Mouse (Mus musculus) neural tube, embryonic 15.5 days (tissue): ENCODE measurements around the gene Reg3b. TPM values are rescaled to one million over a fixed set of nuclear protein-coding genes. Genes with fewer than 3 reads are reported as not detected.
"Not testable (repeated sequence)": the region's sequence is repeated elsewhere in the genome, so short reads cannot be mapped to it uniquely, and the experiment has no call there.

Experiments used
- ATAC-seq: fragments of 200-750 bp; cut with Nextera tagmentation; 2 replicates; pipeline ENCODE4 v1.8.0; 2017; ENCODE audit warnings: mild to moderate bottlenecking, moderate TSS enrichment, moderate library complexity; ENCODE audit not compliant: low FRiP score
- H3K27ac ChIP-seq: fragments of 300-500 bp; sonication (generic); replicated peaks from 2 replicates; pipeline ENCODE4 v1.5.1; 2015; ENCODE audit warnings: mild to moderate bottlenecking, inconsistent platforms
- H3K27me3 ChIP-seq: fragments of 300-500 bp; sonication (generic); replicated peaks from 2 replicates; pipeline ENCODE4 v1.6.1; 2015; ENCODE audit warnings: inconsistent platforms
- H3K36me3 ChIP-seq: fragments of 300-500 bp; sonication (generic); 2 replicates; pipeline ENCODE4 v1.6.1; 2015; ENCODE audit warnings: inconsistent platforms
- H3K4me1 ChIP-seq: fragments of 300-500 bp; sonication (generic); 2 replicates; pipeline ENCODE4 v1.6.1; 2015; ENCODE audit warnings: inconsistent platforms
- H3K4me2 ChIP-seq: fragments of 300-500 bp; sonication (generic); 2 replicates; pipeline ENCODE4 v1.6.1; 2015; ENCODE audit warnings: inconsistent platforms, mild to moderate bottlenecking, moderate library complexity
- H3K4me3 ChIP-seq: fragments of 300-500 bp; sonication (generic); replicated peaks from 2 replicates; pipeline ENCODE4 v1.5.1; 2015; ENCODE audit warnings: mild to moderate bottlenecking, inconsistent platforms
- H3K9ac ChIP-seq: fragments of 300-500 bp; sonication (generic); replicated peaks from 2 replicates; pipeline ENCODE4 v1.6.1; 2015; ENCODE audit warnings: mild to moderate bottlenecking, inconsistent platforms
- H3K9me3 ChIP-seq: fragments of 300-500 bp; sonication (generic); replicated peaks from 2 replicates; pipeline ENCODE4 v1.6.1; 2016; ENCODE audit warnings: inconsistent platforms
- WGBS: fragments of 180-500 bp; shearing (Covaris S2); methylation state at CpG from one replicate; pipeline ENCODE4 v1.1.7; 2015; ENCODE audit warnings: mixed read lengths; 5-methylcytosine and 5-hydroxymethylcytosine counted together
- polyA plus RNA-seq: library from polyadenylated mRNA; unstranded; fragments of >200 nt; fragmentation: Nextera tagmentation; extraction: Ambion mirVana; gene quantifications from 2 replicates; pipeline ENCODE4 v1.2.1, GENCODE M21; 2015

Reg3b gene
- 10.2 and 11.3 TPM in 2 replicates for polyA plus RNA-seq

DNA sequence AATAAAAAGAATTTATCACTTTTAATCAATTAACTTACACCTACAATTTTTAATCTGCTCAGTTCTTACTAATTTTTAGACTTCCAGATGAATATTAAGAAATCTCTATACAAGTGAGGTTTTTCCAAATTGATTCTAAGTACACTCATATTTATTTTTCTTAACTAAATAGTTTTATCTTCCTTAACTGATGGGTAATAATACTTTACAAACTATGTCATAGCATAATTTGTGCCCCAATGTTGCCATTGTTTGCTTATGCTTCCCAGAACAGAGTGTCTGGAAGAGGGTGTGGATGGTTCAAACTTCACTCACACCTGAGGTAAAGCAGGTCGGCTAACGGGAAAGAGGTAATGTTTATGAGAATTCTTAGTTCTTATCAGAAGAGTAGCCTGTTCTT, at the start of gene Reg3b:
Gene Reg3b (plus strand): TSS at position 301 of the 400 bp plus-strand sequence.
- H3K27ac ChIP-seq = no peak within 1 kb of the TSS
- no peaks in the 10 kb centered on the region for H3K27me3 ChIP-seq
- H3K4me2 ChIP-seq = no peak within 1 kb of the TSS
- 91% methylated on average over 2 of the region's 2 CpGs for WGBS
- ATAC-seq = no peak
- H3K36me3 ChIP-seq = no peaks in the 10 kb centered on the region
- no peak within 1 kb of the TSS for H3K4me3 ChIP-seq
- H3K4me1 ChIP-seq = no peaks in the 10 kb centered on the region
- no peak within 1 kb of the TSS for H3K9ac ChIP-seq
- H3K9me3 ChIP-seq = no peaks in the 10 kb centered on the region

DNA sequence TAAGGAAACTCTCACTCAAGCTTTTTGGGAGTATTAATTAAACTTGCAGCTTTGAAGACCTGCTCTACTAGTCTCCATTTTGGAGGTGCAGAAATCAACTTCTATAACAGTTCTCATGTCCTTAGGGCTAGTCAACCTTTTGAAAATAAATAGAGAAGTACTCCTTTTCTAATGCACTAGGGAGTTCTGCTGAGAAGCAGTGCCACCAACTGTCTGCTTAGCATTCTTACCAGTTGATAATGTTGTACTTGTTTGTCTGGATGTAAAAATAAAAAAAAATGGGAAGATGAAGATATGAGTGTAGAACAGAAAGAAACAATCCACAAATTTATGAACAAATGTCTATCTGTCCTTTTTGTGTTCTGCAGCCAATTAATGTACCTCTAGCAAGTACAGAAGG, 42.7 kb upstream of the Reg3b start:
- H3K27ac ChIP-seq = no peak overlapping the region
- no peak for ATAC-seq
- H3K4me1 ChIP-seq = no peaks in the 10 kb centered on the region
- no peak overlapping the region for H3K4me3 ChIP-seq
- no peaks in the 10 kb centered on the region for H3K9me3 ChIP-seq
- no peak overlapping the region for H3K4me2 ChIP-seq
- no peaks in the 10 kb centered on the region for H3K36me3 ChIP-seq
- H3K27me3 ChIP-seq = no peaks in the 10 kb centered on the region
- no peak overlapping the region for H3K9ac ChIP-seq

DNA sequence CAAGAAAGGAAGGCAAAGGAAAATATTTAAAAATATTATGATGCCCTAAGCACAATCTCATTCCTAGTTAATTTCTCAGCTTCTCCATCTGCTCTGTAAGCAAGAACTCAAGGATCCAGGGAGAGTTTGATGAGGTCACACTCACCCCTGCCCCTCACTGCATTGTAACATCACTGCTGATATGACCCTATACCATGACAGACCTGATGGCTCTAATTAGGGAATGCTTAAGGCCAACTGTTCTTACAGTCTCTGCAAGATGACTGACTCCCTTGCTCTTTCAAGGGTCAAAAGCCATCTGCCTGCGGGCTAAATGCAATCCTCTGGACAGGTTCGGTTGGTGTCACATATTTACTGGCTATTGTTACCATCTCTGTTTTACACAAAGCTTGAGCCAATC, 41.3 kb upstream of the Reg3b start:
- Histone ChIP-seq H3K9ac (no peak overlapping the region), H3K4me3 (no peak overlapping the region), H3K27ac (no peak overlapping the region), H3K4me2 (no peak overlapping the region), H3K9me3 (no peaks in the 10 kb centered on the region), H3K27me3 (no peaks in the 10 kb centered on the region), H3K36me3 (no peaks in the 10 kb centered on the region), H3K4me1 (no peaks in the 10 kb centered on the region)
- no peak for ATAC-seq
- WGBS = 63% methylated on average over 2 of the region's 2 CpGs

DNA sequence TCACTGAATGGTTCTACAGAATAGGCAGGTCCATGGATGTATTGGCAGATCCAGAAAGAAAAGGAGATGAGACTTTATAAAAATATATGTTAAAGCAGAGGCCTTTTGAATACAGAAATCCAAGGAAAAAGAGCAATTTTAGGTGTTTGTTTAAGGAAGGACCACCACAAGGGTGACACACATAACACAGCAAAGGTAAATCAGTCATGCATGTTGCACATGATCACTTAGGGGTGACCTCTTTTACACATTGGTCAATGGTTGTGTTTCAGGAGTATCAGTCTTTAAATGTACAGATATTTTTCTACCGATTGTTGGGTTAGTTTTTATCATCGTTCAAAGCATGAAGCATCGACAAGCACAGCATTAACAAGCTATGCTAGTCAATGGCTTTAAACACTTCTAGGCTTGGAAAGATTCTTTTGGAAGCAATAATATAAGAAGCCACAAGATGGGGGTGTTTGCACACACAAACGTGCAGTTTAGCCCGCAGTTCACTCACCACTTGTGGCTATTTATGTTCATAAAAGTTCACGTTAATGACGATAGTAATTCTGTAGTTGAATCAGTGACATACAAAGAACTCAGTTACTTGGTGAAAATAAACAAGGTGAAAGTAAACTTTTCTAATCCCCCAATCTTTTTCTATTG, 38.4 kb upstream of the Reg3b start:
- WGBS = 37% methylated on average over 7 of the region's 7 CpGs
- Histone ChIP-seq H3K4me3 (no peak overlapping the region), H3K9ac (no peak overlapping the region), H3K9me3 (no peaks in the 10 kb centered on the region), H3K4me2 (no peak overlapping the region), H3K27ac (no peak overlapping the region), H3K4me1 (no peaks in the 10 kb centered on the region), H3K27me3 (no peaks in the 10 kb centered on the region), H3K36me3 (no peaks in the 10 kb centered on the region)
- peak; percentile 75; the same call in 1 of the 2 replicates for ATAC-seq

DNA sequence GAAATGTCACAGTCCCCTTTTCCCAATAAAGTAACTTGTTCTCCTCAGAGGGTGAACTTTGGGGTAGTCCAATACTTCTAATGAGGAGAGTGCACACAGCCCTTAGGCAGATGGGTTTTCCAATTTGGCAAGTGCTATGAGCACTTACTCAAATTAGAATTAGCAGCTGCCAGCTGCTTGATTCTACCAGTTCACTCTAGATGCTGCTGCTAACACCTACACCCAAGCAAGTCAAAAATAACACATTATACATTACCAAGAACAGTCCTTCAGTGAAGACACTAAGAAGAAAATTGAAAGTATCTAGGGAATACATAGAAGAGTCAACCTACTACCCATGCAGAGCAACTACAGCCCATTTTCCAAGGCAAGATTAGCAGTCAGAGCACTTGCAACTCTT, 30.2 kb upstream of the Reg3b start:
- H3K4me2 ChIP-seq = no peak overlapping the region
- H3K4me1 ChIP-seq = no peaks in the 10 kb centered on the region
- no peak overlapping the region for H3K9ac ChIP-seq
- H3K27ac ChIP-seq = no peak overlapping the region
- H3K27me3 ChIP-seq = no peaks in the 10 kb centered on the region
- no peaks in the 10 kb centered on the region for H3K9me3 ChIP-seq
- no peak for ATAC-seq
- no peak overlapping the region for H3K4me3 ChIP-seq
- H3K36me3 ChIP-seq = no peaks in the 10 kb centered on the region

DNA sequence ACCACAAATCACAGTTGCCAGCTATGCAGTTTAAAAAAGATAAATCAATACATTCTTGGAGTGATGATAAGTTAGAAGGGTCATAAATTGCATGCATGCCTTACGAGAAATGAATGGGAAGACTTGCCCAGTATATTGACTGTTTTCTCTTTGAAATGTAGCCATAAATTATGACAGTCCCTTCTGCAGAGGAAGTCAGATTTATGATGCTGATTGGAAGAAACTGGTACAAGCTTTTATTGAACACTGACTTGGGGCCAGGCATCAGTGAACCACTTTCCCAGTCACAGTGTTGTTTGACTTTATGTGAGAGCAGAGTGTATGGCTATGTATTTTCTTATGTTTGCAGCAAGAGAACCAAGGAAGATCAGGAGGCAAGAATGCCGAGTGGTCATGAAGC, 28.8 kb upstream of the Reg3b start:
- no peak for ATAC-seq
- Histone ChIP-seq H3K4me2 (no peak overlapping the region), H3K36me3 (no peaks in the 10 kb centered on the region), H3K9ac (no peak overlapping the region), H3K9me3 (no peaks in the 10 kb centered on the region), H3K4me1 (no peaks in the 10 kb centered on the region), H3K4me3 (no peak overlapping the region), H3K27ac (no peak overlapping the region), H3K27me3 (no peaks in the 10 kb centered on the region)
- WGBS = 65% methylated on average over 2 of the region's 2 CpGs

DNA sequence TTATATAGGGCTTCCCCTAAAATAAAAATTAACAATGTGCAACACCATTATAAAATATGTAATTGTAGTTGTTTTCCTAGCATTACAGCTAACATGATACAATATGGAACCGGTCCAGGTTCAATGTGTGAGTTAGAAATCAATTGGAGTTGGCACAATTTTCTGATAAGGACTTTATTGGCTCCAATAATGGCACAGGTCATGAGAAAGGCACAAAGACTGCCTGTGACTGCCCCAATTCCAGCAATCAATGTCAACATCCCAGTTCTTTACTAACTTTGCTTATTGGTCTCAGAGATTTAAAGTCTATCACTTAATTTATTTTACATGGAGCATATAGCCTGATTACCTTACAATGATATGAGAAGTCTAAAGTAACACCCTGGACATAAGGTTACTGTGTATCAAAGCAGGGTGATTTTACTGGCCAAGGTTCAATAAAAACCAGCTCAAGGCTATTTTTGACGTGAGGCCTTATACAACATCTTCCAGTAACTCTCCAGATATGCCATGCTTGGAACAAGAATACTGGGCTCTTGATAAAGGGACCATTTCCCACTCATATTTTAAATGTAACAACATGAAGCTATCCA, 8.4 kb upstream of the Reg3b start:
- no peak overlapping the region for H3K27ac ChIP-seq
- no peak overlapping the region for H3K4me3 ChIP-seq
- no peaks in the 10 kb centered on the region for H3K9me3 ChIP-seq
- H3K36me3 ChIP-seq = no peaks in the 10 kb centered on the region
- H3K4me2 ChIP-seq = no peak overlapping the region
- 68% methylated on average over 2 of the region's 2 CpGs for WGBS
- ATAC-seq = no peak
- H3K27me3 ChIP-seq = no peaks in the 10 kb centered on the region
- no peaks in the 10 kb centered on the region for H3K4me1 ChIP-seq
- no peak overlapping the region for H3K9ac ChIP-seq

DNA sequence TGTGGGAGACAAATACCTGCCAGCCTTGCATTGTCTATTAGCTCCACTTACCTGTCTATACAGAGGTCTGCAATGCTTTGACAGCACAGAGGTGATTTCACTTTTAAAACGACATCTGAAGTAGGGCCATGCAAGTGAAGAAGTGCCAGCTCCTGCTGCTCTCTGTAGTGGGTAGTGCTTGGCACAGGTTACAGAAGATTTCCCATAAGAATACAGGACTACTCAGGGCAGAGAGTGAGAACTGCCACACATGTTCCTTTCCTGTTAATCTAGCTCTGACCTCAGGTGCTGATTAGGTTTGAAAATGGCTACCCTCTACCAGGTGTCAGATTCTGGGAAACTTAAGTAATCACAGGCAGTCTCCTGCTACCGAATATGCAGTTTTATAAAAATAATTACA, 8.3 kb downstream of the Reg3b start, which contains the start of gene Reg3d:
Gene Reg3d (minus strand): TSS at position 101 of the 400 bp plus-strand sequence.
- WGBS = 80% methylated on average over 2 of the region's 2 CpGs
- H3K36me3 ChIP-seq = no peaks in the 10 kb centered on the region
- no peak within 1 kb of the TSS for H3K4me3 ChIP-seq
- no peaks in the 10 kb centered on the region for H3K4me1 ChIP-seq
- H3K9ac ChIP-seq = no peak within 1 kb of the TSS
- no peaks in the 10 kb centered on the region for H3K27me3 ChIP-seq
- no peak within 1 kb of the TSS for H3K4me2 ChIP-seq
- no peaks in the 10 kb centered on the region for H3K9me3 ChIP-seq
- no peak for ATAC-seq
- no peak within 1 kb of the TSS for H3K27ac ChIP-seq

DNA sequence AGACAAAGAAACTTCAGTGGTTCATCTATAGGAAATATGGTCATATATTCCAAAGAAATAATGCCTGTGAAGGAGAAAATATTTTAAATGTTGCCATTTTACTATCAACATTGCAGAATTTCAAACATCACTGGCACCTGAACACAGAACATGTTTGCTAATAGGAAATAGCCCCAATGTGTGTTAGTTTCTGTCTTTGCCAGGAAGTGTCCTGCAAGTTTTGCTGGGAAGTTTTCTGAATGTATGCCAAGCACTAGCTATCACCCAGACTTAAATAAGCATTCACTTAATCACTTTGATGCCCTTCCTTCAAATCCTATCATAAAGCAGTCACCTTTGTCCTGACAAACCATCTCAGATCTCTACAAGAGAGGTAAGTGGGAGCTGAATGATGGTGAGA, 10.0 kb downstream of the Reg3b start, which contains the start of gene Reg3a:
Gene Reg3a (plus strand): TSS at position 301 of the 400 bp plus-strand sequence.
- Histone ChIP-seq H3K36me3 (no peaks in the 10 kb centered on the region), H3K27ac (no peak within 1 kb of the TSS), H3K9me3 (no peaks in the 10 kb centered on the region), H3K9ac (no peak within 1 kb of the TSS), H3K27me3 (no peaks in the 10 kb centered on the region), H3K4me1 (no peaks in the 10 kb centered on the region), H3K4me3 (no peak within 1 kb of the TSS), H3K4me2 (no peak within 1 kb of the TSS)
- no peak for ATAC-seq

DNA sequence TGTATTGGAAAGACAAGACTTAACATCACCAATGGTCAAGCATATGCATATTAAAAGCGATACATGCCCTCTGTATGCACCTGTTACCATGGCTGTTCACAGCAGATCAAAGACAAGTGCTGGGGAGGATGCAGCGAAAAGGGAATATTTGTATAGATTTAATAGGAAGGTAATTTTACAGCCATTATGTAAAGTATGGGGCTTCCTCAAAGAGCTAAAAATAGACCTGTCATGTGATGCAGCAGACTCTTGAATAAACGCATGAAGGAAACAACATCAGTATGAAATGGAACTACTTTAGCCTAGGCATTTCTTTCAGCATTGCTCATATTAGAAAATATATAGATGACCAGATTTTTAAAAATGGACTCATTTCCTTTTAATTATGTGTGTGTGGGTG, 15.2 kb downstream of the Reg3b start:
- ATAC-seq = no peak
- WGBS = 90% methylated on average over 3 of the region's 3 CpGs
- no peaks in the 10 kb centered on the region for H3K36me3 ChIP-seq

DNA sequence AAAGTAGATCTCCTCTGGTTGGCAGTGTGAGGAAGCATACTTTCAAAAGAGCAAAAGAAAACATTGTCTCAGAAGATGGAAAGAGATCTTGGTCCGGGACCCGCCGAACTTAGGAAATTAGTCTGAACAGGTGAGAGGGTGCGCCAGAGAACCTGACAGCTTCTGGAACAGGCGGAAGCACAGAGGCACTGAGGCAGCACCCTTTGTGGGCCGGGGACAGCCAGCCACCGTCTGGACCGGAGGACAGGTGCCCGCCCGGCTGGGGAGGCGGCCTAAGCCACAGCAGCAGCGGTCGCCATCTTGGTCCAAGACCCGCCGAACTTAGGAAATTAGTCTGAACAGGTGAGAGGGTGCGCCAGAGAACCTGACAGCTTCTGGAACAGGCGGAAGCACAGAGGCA, 24.9 kb downstream of the Reg3b start, which contains the start of gene Reg2:
Gene Reg2 (plus strand): TSS at position 301 of the 400 bp plus-strand sequence.
- not testable (repeated sequence) for H3K4me3 ChIP-seq, H3K4me1 ChIP-seq, H3K27me3 ChIP-seq, H3K9ac ChIP-seq, H3K27ac ChIP-seq, ATAC-seq, H3K9me3 ChIP-seq, H3K4me2 ChIP-seq, H3K36me3 ChIP-seq
- 95% methylated on average over 4 of the region's 17 CpGs for WGBS

More for the DNA sequence above, 15.2 kb downstream of the Reg3b start:
- no peak overlapping the region for H3K9ac ChIP-seq
- no peaks in the 10 kb centered on the region for H3K27me3 ChIP-seq
- no peak overlapping the region for H3K4me2 ChIP-seq
- H3K27ac ChIP-seq = no peak overlapping the region
- H3K4me1 ChIP-seq = no peaks in the 10 kb centered on the region
- no peak overlapping the region for H3K4me3 ChIP-seq
- no peaks in the 10 kb centered on the region for H3K9me3 ChIP-seq

DNA sequence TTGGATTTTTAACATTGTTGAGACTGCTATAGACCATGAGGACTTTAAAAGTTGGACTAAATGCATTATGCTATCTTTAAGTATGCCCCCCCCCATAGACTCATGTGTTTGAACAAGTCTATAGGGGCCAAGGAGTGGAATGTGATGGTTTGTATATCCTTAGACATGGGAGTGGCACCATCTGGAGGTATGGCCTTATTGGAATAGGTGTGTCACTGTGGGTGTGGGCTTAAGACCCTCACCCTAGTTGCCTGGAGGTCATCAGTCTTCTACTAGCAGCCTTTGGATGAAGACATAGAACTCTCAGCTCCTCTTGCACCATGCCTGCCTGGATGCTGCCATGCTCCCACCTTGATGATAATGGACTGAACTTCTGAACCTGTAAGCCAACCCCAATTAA, 52.0 kb downstream of the Reg3b start, which contains the start of gene Reg1:
Gene Reg1 (plus strand): TSS at position 301 of the 400 bp plus-strand sequence.
- ATAC-seq, H3K36me3 ChIP-seq, H3K4me1 ChIP-seq, H3K9me3 ChIP-seq, H3K9ac ChIP-seq, H3K27me3 ChIP-seq, H3K27ac ChIP-seq, H3K4me2 ChIP-seq, H3K4me3 ChIP-seq: not testable (repeated sequence)
